Mouse (Mus musculus): Measurements from ENCODE around the gene Lbh. TPM values are rescaled to one million over a fixed set of nuclear protein-coding genes. Genes with fewer than 3 reads are reported as not detected.

The Lbh gene
- polyA plus RNA-seq, 1 experiment from 2014 or later: 10.5 TPM

DNA sequence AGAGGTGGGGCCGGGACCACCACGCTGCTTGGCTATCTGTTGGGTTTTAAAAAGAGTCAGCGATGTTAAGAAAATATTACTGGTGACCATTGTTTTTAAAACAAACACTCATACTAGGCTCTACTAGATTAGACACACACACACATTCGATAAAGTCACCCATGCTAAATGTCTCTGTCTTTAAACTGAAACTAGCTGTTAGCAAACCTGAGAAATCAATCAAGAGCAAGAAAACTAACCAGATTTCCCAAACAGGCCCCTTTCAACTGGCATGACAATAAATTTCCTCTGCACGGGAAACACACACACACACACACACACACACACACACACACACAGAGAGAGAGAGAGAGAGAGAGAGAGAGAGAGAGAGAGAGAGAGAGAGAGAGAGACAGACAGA is 47.6 kb downstream of the Lbh start:
- WGBS: 43% methylated on average over 5 of the region's 5 CpGs
- ATAC-seq (ENCODE audit: low FRiP score, low TSS enrichment): no peak
- Histone ChIP-seq H3K4me3 (ENCODE audit: low read length) (no peak overlapping the region), H3K36me3 (ENCODE audit: control insufficient read depth, insufficient read depth, low read length) (no peaks in the 10 kb centered on the region), H3K27ac (ENCODE audit: low read depth, low read length) (no peak overlapping the region), H3K27me3 (ENCODE audit: control insufficient read depth, insufficient read depth, low read length) (no peaks in the 10 kb centered on the region), H3K4me2 (replicated peaks; ENCODE audit: low read depth, low read length) (no peak overlapping the region), H3K4me1 (ENCODE audit: control insufficient read depth, insufficient read depth, low read length) (0 out of 2 replicates have a peak, but pooled peaks cover 3% of the 10 kb centered on the region), H3K9ac (ENCODE audit: low read depth, low read length) (no peak overlapping the region), H3K9me3 (ENCODE audit: control insufficient read depth, low read length) (no peaks in the 10 kb centered on the region)

DNA sequence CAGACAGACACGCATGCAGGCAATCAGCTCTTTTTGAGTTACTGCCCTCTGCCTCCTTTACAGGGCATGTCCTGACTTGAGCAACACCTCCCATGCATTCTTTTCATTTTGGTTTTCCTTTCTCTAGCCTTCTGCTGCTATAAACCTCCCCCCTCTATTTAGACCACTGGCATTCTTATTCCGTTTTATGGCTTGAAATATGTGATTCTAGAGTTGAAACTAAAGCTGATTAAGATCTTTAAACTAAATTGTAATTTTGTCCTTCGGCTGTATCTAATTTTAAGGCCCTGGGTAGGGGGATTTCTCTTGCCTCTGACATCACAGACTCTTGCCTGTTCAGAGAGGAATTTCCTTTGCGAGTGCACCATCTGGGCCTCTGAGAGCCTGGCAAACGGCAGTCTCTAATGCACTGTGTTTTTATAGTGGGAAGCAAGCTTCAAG is 48.0 kb downstream of the Lbh start:
- H3K36me3 ChIP-seq (ENCODE audit: control insufficient read depth, insufficient read depth, low read length): no peaks in the 10 kb centered on the region
- no peak for ATAC-seq (ENCODE audit: low FRiP score, low TSS enrichment)
- peak overlapping the region; percentile 26; the same call in 1 of the 2 replicates for H3K27ac ChIP-seq (ENCODE audit: low read depth, low read length)
- no peak overlapping the region for H3K4me3 ChIP-seq (ENCODE audit: low read length)
- H3K4me1 ChIP-seq (ENCODE audit: control insufficient read depth, insufficient read depth, low read length): 0 out of 2 replicates have a peak, but pooled peaks cover 3% of the 10 kb centered on the region
- H3K27me3 ChIP-seq (ENCODE audit: control insufficient read depth, insufficient read depth, low read length): no peaks in the 10 kb centered on the region
- H3K4me2 ChIP-seq (replicated peaks; ENCODE audit: low read depth, low read length): no peak overlapping the region
- no peak overlapping the region for H3K9ac ChIP-seq (ENCODE audit: low read depth, low read length)
- WGBS: 20% methylated on average over 5 of the region's 5 CpGs
- H3K9me3 ChIP-seq (ENCODE audit: control insufficient read depth, low read length): no peaks in the 10 kb centered on the region

DNA sequence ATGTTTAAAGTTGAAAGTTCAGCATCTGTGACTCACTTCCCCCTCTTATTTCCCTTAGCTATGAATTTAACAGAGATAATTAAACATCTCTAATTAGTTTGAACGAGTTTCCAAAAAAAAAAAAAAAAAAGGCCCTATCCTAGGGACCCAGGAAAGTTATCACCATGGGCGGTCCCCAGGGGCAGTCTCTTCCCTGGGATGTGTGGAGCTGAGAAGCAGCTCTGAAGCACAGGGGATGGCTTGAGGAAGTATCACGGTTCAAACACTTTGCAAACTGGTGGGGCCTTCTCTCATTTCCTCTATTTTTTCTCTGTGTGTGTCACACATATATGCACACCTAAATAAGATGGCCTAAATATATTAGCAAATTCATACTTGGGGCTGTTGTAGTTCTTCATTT is 48.8 kb downstream of the Lbh start:
- H3K9ac ChIP-seq (ENCODE audit: low read depth, low read length): no peak overlapping the region
- 0 out of 2 replicates have a peak, but pooled peaks cover 3% of the 10 kb centered on the region for H3K4me1 ChIP-seq (ENCODE audit: control insufficient read depth, insufficient read depth, low read length)
- H3K4me3 ChIP-seq (ENCODE audit: low read length): no peak overlapping the region
- ATAC-seq (ENCODE audit: low FRiP score, low TSS enrichment): no peak
- H3K27ac ChIP-seq (ENCODE audit: low read depth, low read length): no peak overlapping the region; the same call in 1 of the 2 replicates
- no peaks in the 10 kb centered on the region for H3K36me3 ChIP-seq (ENCODE audit: control insufficient read depth, insufficient read depth, low read length)
- no peaks in the 10 kb centered on the region for H3K27me3 ChIP-seq (ENCODE audit: control insufficient read depth, insufficient read depth, low read length)
- 39% methylated on average over 3 of the region's 3 CpGs for WGBS
- no peaks in the 10 kb centered on the region for H3K9me3 ChIP-seq (ENCODE audit: control insufficient read depth, low read length)
- H3K4me2 ChIP-seq (replicated peaks; ENCODE audit: low read depth, low read length): no peak overlapping the region

DNA sequence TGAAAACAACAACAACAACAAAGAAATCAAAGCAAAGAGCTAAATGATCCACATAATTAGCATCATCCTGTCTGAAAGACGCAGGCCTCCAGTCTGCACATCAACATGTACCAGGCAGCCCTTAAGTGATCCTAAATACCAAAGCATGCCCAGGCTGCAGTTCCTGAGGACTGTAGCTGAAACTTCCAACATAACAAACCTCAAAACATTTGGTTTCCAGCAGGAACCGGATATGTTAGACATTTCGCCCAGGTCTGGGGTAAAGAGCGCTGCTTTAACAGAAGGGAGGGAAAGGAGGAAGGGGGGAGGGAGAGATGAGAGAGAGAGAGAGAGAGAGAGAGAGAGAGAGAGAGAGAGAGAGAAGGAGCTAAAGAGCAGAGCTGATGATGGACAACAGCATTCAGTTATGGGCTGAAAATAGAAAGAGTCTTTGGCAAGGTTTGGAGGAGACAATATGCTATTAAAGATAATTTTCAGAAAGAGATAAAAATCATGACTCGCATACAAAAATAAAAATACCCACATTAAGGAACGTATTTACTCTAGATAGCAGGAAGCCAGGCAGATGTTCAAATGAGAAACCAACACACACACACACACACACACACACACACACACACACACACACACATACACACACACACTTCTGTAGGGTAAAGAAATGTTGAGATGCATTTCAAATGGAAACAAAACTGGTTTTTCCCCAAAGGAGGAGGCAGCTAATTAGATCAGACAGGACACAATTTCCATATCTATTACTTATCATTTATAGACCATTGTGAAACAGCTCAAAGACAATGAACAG is 49.5 kb downstream of the Lbh start:
- Histone ChIP-seq H3K36me3 (ENCODE audit: control insufficient read depth, insufficient read depth, low read length) (no peaks in the 10 kb centered on the region), H3K9ac (ENCODE audit: low read depth, low read length) (no peak overlapping the region), H3K27ac (ENCODE audit: low read depth, low read length) (no peak overlapping the region), H3K9me3 (ENCODE audit: control insufficient read depth, low read length) (no peaks in the 10 kb centered on the region), H3K27me3 (ENCODE audit: control insufficient read depth, insufficient read depth, low read length) (no peaks in the 10 kb centered on the region), H3K4me3 (ENCODE audit: low read length) (no peak overlapping the region), H3K4me2 (replicated peaks; ENCODE audit: low read depth, low read length) (no peak overlapping the region), H3K4me1 (ENCODE audit: control insufficient read depth, insufficient read depth, low read length) (0 out of 2 replicates have a peak, but pooled peaks cover 3% of the 10 kb centered on the region)
- no peak for ATAC-seq (ENCODE audit: low FRiP score, low TSS enrichment)
- 62% methylated on average over 6 of the region's 6 CpGs for WGBS

DNA sequence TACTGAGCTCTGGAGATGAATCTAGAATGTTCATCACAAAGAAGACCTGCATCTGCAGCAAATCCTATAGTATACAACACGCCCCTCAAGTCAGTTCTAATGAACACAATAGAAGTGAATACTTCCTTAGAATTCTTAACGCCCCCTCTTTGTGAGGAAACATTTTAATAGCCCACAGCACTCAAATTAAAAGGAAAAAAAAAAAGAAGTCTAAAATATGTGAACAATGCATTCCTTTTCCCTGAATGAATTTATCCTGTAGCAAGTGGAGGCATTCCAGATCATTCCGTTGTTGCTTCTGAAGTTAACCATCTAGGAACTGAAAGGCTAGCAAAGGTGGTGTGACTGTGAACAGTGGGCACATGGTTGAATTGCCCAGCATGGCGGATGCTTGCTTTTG is 50.6 kb downstream of the Lbh start:
- Histone ChIP-seq H3K27ac (ENCODE audit: low read depth, low read length) (no peak overlapping the region), H3K4me3 (ENCODE audit: low read length) (no peak overlapping the region), H3K9ac (ENCODE audit: low read depth, low read length) (no peak overlapping the region), H3K36me3 (ENCODE audit: control insufficient read depth, insufficient read depth, low read length) (no peaks in the 10 kb centered on the region), H3K4me2 (replicated peaks; ENCODE audit: low read depth, low read length) (no peak overlapping the region), H3K27me3 (ENCODE audit: control insufficient read depth, insufficient read depth, low read length) (no peaks in the 10 kb centered on the region), H3K4me1 (ENCODE audit: control insufficient read depth, insufficient read depth, low read length) (0 out of 2 replicates have a peak, but pooled peaks cover 3% of the 10 kb centered on the region), H3K9me3 (ENCODE audit: control insufficient read depth, low read length) (no peaks in the 10 kb centered on the region)
- WGBS: 73% methylated on average over 4 of the region's 4 CpGs
- ATAC-seq (ENCODE audit: low FRiP score, low TSS enrichment): no peak

DNA sequence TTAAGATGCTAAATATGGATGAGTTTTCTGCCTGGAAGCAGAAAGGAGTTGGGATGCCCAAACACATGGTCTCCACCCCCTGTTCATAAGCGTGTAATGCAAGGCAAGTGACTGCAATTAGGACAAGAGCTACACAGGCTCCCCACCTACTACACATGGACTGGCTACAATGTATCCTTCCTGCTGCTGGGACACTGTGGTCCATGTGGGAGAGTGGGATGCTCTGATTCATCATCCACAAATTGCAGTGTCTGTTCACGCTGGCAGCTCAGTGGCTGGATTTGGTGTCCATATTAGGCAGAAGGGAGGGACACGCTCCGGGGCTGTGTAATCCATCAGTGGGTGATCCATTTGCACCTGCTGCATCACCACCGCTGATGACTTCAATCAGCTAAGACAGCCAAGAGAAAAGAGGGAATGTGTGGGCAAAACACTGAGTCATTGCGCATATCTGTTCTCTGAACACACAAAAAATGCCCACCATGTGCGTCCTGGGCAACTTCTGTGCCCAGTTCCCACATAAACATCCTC is 52.6 kb downstream of the Lbh start:
- no peaks in the 10 kb centered on the region for H3K4me1 ChIP-seq (ENCODE audit: control insufficient read depth, insufficient read depth, low read length)
- H3K27me3 ChIP-seq (ENCODE audit: control insufficient read depth, insufficient read depth, low read length): no peaks in the 10 kb centered on the region
- H3K4me2 ChIP-seq (replicated peaks; ENCODE audit: low read depth, low read length): no peak overlapping the region
- H3K27ac ChIP-seq (ENCODE audit: low read depth, low read length): no peak overlapping the region
- no peak overlapping the region for H3K4me3 ChIP-seq (ENCODE audit: low read length)
- no peak for ATAC-seq (ENCODE audit: low FRiP score, low TSS enrichment)
- H3K36me3 ChIP-seq (ENCODE audit: control insufficient read depth, insufficient read depth, low read length): no peaks in the 10 kb centered on the region
- no peaks in the 10 kb centered on the region for H3K9me3 ChIP-seq (ENCODE audit: control insufficient read depth, low read length)
- H3K9ac ChIP-seq (ENCODE audit: low read depth, low read length): no peak overlapping the region
- WGBS: 75% methylated on average over 7 of the region's 7 CpGs

DNA sequence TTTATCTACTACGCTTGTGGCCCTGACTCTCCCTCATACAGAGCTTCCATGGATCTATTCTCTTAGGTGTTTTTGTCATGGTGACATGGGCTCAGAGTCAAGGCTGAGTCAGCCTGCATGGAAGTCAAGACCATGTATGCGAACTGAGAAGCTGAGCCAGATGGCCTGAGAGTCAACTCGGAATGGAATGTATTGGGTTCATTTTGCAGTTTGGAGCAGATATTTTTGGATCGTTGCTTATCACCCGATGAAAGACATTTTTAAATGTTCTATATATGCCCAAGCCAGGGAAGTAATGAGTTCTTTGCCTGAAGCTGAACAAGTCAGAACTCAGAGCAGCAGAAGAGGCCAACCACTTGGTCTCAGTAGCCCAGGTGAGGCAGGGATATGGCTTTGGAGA is 54.9 kb downstream of the Lbh start:
- no peak overlapping the region for H3K27ac ChIP-seq (ENCODE audit: low read depth, low read length)
- no peak overlapping the region for H3K4me3 ChIP-seq (ENCODE audit: low read length)
- no peak for ATAC-seq (ENCODE audit: low FRiP score, low TSS enrichment)
- H3K27me3 ChIP-seq (ENCODE audit: control insufficient read depth, insufficient read depth, low read length): no peaks in the 10 kb centered on the region; the same call in 1 of the 2 replicates
- no peak overlapping the region for H3K9ac ChIP-seq (ENCODE audit: low read depth, low read length)
- H3K36me3 ChIP-seq (ENCODE audit: control insufficient read depth, insufficient read depth, low read length): no peaks in the 10 kb centered on the region
- no peaks in the 10 kb centered on the region for H3K9me3 ChIP-seq (ENCODE audit: control insufficient read depth, low read length)
- no peaks in the 10 kb centered on the region for H3K4me1 ChIP-seq (ENCODE audit: control insufficient read depth, insufficient read depth, low read length)
- no peak overlapping the region for H3K4me2 ChIP-seq (replicated peaks; ENCODE audit: low read depth, low read length)
- 95% methylated on average over 5 of the region's 5 CpGs for WGBS

GRCm38 (mm10) chr17:72976258-72977231 is 58.4 kb downstream of the Lbh start:
- WGBS: 88% methylated on average over 11 of the region's 11 CpGs
- Histone ChIP-seq H3K4me1 (ENCODE audit: control insufficient read depth, insufficient read depth, low read length) (no peaks in the 10 kb centered on the region), H3K9ac (ENCODE audit: low read depth, low read length) (no peak overlapping the region), H3K9me3 (ENCODE audit: control insufficient read depth, low read length) (no peaks in the 10 kb centered on the region), H3K4me2 (replicated peaks; ENCODE audit: low read depth, low read length) (no peak overlapping the region), H3K36me3 (ENCODE audit: control insufficient read depth, insufficient read depth, low read length) (no peaks in the 10 kb centered on the region), H3K27ac (ENCODE audit: low read depth, low read length) (no peak overlapping the region), H3K4me3 (ENCODE audit: low read length) (no peak overlapping the region), H3K27me3 (ENCODE audit: control insufficient read depth, insufficient read depth, low read length) (no peaks in the 10 kb centered on the region; the same call in 1 of the 2 replicates)
- ATAC-seq (ENCODE audit: low FRiP score, low TSS enrichment): no peak
